Mouse (Mus musculus): ENCODE measurements around the gene Scd4.

Scd4 gene

GRCm38 (mm10) chr19:44332833-44333623, at the start of gene Scd4:
Scd4 (plus strand) TSS chr19:44333092.
- no peak for DNase-seq

GRCm38 (mm10) chr19:44283157-44284024, 49.5 kb upstream of the Scd4 start:
- DNase-seq, result no peak

- peak; percentile 92 to 94 for DNase-seq
Observed at GRCm38 (mm10) chr19:44284025-44284695, 48.7 kb upstream of the Scd4 start.

GRCm38 (mm10) chr19:44284723-44285122, 48.2 kb upstream of the Scd4 start:
- peak; percentile 70 to 75 for DNase-seq

- no peak for DNase-seq
Observed at GRCm38 (mm10) chr19:44285554-44285953, 47.3 kb upstream of the Scd4 start.

- peak; percentile 80 to 85 for DNase-seq
Observed at GRCm38 (mm10) chr19:44286109-44286508, 46.8 kb upstream of the Scd4 start.

- DNase-seq, result no peak
Observed at GRCm38 (mm10) chr19:44287415-44288110, 45.3 kb upstream of the Scd4 start.

GRCm38 (mm10) chr19:44292083-44292482, 40.8 kb upstream of the Scd4 start:
- DNase-seq, result no peak

GRCm38 (mm10) chr19:44292483-44292882, 40.4 kb upstream of the Scd4 start:
- no peak for DNase-seq

- DNase-seq, result no peak
Observed at GRCm38 (mm10) chr19:44292941-44293768, 39.7 kb upstream of the Scd4 start, which contains the start of gene Scd2. Scd2 (plus strand) TSS chr19:44293674.

- peak; percentile 92 to 93 for DNase-seq
Observed at GRCm38 (mm10) chr19:44293769-44294551, 38.9 kb upstream of the Scd4 start.

- DNase-seq, result peak; percentile 87 to 90
Observed at GRCm38 (mm10) chr19:44294588-44295041, 38.3 kb upstream of the Scd4 start.

- peak; percentile 80 to 87 for DNase-seq
Observed at GRCm38 (mm10) chr19:44295251-44295650, 37.6 kb upstream of the Scd4 start.

- peak; percentile 90 to 92 for DNase-seq
Observed at GRCm38 (mm10) chr19:44295741-44296140, 37.2 kb upstream of the Scd4 start.

- no peak for DNase-seq
Observed at GRCm38 (mm10) chr19:44296186-44296585, 36.7 kb upstream of the Scd4 start.

- no peak for DNase-seq
Observed at GRCm38 (mm10) chr19:44297068-44297760, 35.7 kb upstream of the Scd4 start.

- no peak for DNase-seq
Observed at GRCm38 (mm10) chr19:44297862-44298261, 35.0 kb upstream of the Scd4 start.

GRCm38 (mm10) chr19:44299078-44299477, 33.8 kb upstream of the Scd4 start:
- DNase-seq, result no peak

- no peak for DNase-seq
Observed at GRCm38 (mm10) chr19:44299902-44300301, 33.0 kb upstream of the Scd4 start.

GRCm38 (mm10) chr19:44300520-44300919, 32.4 kb upstream of the Scd4 start:
- DNase-seq, result no peak

Data from lung, adult 18-20 months (tissue).